Mouse (Mus musculus): ENCODE measurements around the gene Defa28.
"Not testable (repeated sequence)": the region's sequence is repeated elsewhere in the genome, so short reads cannot be mapped to it uniquely, and the experiment has no call there.

Gene Defa28

DNA sequence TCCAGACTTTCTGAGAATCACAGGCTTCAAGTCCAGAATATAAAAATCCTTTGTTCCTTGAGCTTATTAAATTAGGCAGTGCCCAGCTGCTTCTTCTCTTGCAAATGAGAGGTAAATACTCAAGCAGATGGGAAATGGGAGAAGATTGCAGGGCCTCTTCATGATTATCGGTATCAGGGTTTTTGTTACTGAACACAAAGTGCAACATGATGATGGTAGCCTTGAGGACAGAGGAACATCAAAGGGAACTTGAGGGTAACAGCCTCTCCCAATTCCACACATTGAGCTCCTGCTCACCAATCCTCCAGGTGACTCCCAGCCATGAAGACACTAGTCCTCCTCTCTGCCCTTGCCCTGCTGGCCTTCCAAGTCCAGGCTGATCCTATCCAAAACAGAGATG, at the start of gene Defa28:
Defa28 (plus strand) TSS at position 301 of the 400 bp plus-strand sequence.
- DNase-seq (ENCODE audit: low spot score in 2 of 2) = not testable (repeated sequence)

DNA sequence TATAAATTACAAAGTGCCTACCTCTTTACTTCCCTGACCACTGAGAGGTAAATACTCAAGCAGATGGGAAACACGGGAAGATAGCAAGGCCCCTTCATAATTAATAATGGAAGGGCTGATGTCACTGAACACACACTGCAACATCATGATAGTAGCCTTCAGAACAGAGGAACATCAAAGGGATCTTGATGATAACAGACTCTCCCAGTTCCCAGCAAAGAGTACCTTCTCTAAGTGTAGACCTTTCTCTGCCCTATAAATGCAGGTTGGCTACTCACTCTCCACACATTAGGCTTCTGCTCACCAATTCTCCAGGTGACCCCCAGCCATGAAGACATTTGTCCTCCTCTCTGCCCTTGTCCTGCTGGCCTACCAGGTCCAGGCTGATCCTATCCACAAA, 17.7 kb upstream of the Defa28 start, which contains the start of gene Defa37:
Defa37 (plus strand) TSS at position 301 of the 400 bp plus-strand sequence.
- not testable (repeated sequence) for DNase-seq (ENCODE audit: low spot score in 2 of 2)

DNA sequence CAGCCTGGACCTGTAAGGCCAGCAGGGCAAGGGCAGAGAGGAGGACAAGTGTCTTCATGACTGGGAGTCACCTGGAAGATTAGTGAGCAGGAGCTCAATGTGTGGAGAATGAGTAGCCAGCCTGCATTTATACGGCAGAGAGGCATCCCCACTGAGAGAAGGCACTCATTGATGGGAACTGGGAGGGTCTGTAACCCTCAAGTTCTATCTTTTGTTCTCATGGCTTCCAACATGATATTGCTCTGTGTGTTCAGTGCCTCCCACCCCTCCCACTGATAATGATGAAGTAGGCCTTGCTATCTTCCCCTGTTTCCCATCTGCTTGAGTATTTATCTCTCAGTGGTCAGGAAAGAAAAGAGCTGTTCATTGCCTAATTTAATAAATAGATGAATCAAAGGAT, 11.6 kb downstream of the Defa28 start, which contains the start of gene Gm7861:
Gm7861 (minus strand) TSS at position 101 of the 400 bp plus-strand sequence.
- not testable (repeated sequence) for DNase-seq (ENCODE audit: low spot score in 2 of 2)

DNA sequence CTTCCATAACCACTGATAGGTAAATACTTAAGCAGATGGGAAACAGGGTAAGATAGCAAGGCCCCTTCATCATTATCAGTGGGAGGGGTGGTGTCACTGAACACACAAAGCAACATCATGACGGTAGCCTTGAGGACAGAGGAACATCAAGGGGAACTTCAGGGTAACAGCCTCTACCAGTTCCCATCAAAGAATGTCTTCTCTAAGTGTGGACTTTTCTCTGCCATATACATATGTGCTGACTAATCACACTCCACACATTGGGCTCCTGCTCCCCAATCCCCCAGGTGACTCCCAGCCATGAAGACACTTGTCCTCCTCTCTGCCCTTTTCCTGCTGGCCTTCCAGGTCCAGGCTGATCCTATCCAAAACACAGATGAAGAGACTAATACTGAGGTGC, 35.1 kb downstream of the Defa28 start, which contains the start of gene Defa26:
Defa26 (plus strand) TSS at position 301 of the 400 bp plus-strand sequence.
- not testable (repeated sequence) for DNase-seq (ENCODE audit: low spot score in 2 of 2)
